Mouse (Mus musculus) heart, adult 9 months (tissue): ENCODE data around the gene Hspb1.

Experiments used
- DNase-seq, 2 experiments: peaks; one replicate each; pipeline ENCODE4 v3.0.0; 2022; ENCODE audit warnings: low spot score in 2 of 2

Hspb1 gene

GRCm38 (mm10) chr5:135888405-135889215, 891 bp downstream of the Hspb1 start:
- peak; percentile 48 to 59 for DNase-seq

- no peak for DNase-seq
Measured at GRCm38 (mm10) chr5:135890323-135890722, 2.6 kb downstream of the Hspb1 start.

- DNase-seq, result no peak
Measured at GRCm38 (mm10) chr5:135890920-135891319, 3.2 kb downstream of the Hspb1 start.

- DNase-seq, result no peak
Measured at GRCm38 (mm10) chr5:135892589-135893351, 5.1 kb downstream of the Hspb1 start.

- no peak for DNase-seq
Measured at GRCm38 (mm10) chr5:135894958-135895357, 7.2 kb downstream of the Hspb1 start.

GRCm38 (mm10) chr5:135898028-135898427, 10.3 kb downstream of the Hspb1 start:
- no peak for DNase-seq

- no peak for DNase-seq
Measured at GRCm38 (mm10) chr5:135898995-135899394, 11.3 kb downstream of the Hspb1 start.

GRCm38 (mm10) chr5:135899833-135900232, 12.1 kb downstream of the Hspb1 start:
- DNase-seq, result no peak

GRCm38 (mm10) chr5:135900701-135901100, 13.0 kb downstream of the Hspb1 start:
- DNase-seq, result no peak

- no peak for DNase-seq
Measured at GRCm38 (mm10) chr5:135901354-135902095, 13.8 kb downstream of the Hspb1 start.

- DNase-seq, result no peak
Measured at GRCm38 (mm10) chr5:135903058-135903457, 15.3 kb downstream of the Hspb1 start.

GRCm38 (mm10) chr5:135903551-135904151, 15.9 kb downstream of the Hspb1 start:
- DNase-seq, result peak; percentile 78 to 90

GRCm38 (mm10) chr5:135904259-135904658, 16.5 kb downstream of the Hspb1 start:
- no peak for DNase-seq

GRCm38 (mm10) chr5:135905320-135906225, 17.9 kb downstream of the Hspb1 start:
- DNase-seq, result no peak

- DNase-seq, result no peak
Measured at GRCm38 (mm10) chr5:135906846-135907245, 19.1 kb downstream of the Hspb1 start.

- DNase-seq, result peak; percentile 80 to 87
Measured at GRCm38 (mm10) chr5:135907256-135907655, 19.5 kb downstream of the Hspb1 start.

- no peak for DNase-seq
Measured at GRCm38 (mm10) chr5:135908185-135908584, 20.5 kb downstream of the Hspb1 start.

GRCm38 (mm10) chr5:135908989-135909388, 21.3 kb downstream of the Hspb1 start:
- DNase-seq, result no peak

GRCm38 (mm10) chr5:135909646-135910045, 21.9 kb downstream of the Hspb1 start:
- DNase-seq, result peak in 1 of 2 experiments; percentile 46

- no peak for DNase-seq
Measured at GRCm38 (mm10) chr5:135910813-135911212, 23.1 kb downstream of the Hspb1 start.
